Mouse (Mus musculus): Measurements from ENCODE around the gene Acads.
"Not testable (repeated sequence)": the region's sequence is repeated elsewhere in the genome, so short reads cannot be mapped to it uniquely, and the experiment has no call there.

Gene Acads

DNA sequence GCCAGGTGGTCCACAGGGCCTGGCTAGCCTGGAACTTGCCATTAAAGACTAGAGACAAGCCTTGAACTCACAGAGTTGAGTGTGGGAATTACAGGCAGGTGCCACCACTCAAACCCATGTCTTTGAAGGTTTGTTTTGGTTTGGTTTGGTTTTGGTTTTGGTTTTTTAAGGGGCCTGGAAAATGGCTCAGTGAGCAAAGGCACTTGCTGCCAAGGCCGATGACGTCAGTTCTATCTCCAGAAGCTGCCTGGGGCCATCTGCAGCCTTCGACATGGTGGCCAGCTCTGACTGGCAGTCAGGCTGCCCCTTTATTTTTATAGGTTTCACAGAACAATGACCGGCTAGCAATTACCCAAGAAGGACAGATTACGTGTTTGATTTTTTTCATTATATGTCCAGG is 1.8 kb upstream of the Acads start:
- no peak for DNase-seq

DNA sequence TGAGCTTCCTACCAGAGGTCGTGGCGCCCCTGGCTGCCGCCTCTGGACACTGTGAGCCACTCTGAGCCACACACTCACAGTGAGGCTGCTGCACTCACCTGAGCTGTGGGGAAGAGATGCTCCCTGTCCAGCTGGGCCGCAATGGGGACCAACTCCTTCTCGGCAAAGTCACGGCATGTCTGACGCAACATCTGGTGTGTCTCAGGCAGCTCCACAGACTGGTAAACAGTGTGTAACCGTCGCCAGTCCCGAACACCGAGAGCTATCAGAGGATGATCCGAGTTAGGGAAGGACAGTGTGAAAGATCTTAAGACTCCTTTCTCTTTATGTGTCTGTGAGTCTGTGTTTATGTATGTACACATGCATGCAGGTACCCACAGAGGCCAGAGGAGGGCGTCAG is 1.7 kb downstream of the Acads start:
- DNase-seq, result no peak

DNA sequence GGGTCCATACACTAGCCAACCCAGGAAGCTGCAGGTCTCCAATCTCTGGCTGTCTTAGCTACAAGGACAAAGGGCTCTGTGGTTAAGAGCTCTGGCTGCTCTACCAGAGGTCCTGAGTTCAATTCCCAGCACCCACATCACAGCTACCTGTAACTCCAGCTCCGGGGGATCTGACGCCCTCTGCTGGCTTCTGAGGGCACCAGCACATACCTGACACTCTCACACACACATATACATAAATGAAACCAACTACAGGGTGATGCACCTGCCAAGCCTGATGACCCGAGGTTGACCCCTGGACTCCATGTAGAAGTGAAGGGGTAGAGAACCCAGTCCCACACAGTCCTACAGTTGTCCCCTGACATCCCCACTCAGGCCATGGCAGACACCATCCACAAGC is 2.7 kb downstream of the Acads start:
- no peak for DNase-seq

DNA sequence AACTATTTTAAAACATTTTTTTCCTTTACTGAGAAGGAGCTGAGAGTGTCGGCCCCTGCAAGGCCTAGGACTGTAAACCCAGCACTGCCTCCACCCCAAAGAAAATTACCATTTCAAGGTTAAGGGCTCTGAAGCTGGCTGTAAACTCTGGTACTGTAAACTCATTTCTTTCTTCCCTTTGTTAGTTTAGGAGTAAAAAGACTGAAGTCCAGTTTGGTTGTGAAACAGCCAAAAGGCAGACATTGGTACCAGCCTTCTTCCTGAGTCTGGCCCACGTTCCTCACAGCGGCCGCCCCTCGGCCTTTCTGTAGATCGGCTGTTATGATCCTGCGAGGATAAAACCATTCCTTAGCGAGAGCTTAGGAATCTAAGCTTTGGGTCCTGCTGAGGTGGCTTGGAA is 4.6 kb downstream of the Acads start:
- no peak for DNase-seq

DNA sequence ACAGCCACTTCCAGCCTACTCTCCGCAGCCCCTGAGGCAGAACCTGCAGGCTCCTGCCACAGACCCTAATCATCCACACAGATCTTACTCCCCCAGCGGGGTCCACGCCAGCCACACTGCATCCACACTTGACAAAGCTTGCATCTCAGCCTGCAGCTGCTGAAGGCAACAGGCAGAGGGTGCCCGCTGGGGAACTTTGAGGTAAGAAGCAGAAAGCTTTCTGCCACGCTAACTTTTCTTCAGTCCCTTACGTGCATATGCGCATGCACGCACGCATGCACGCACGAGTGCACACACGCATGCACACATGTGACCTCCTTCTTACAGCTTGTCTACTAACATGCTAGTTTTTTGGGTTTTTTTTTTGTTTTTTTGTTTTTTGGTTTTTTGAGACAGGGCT is 5.9 kb downstream of the Acads start:
- no peak for DNase-seq

DNA sequence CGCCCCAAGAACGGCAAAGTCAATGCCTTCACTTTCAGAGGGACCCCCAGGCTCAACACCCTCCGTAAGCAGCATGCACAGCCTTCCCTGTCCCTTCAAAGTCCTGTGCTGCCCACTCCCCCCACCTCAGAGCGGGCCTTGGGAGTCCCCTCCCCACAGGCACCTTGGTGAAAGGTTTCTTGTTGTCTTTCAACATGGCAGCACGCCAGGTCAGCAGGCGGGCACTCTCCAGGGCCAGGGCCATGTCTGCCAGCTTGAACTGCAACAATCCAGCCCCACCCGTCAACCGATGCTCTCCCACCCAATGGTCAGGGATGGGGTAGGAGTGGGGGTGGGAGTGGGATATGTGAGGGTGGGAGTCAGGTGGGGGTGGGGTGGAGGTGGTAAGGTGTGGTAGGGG is 8.0 kb downstream of the Acads start:
- DNase-seq, result no peak

DNA sequence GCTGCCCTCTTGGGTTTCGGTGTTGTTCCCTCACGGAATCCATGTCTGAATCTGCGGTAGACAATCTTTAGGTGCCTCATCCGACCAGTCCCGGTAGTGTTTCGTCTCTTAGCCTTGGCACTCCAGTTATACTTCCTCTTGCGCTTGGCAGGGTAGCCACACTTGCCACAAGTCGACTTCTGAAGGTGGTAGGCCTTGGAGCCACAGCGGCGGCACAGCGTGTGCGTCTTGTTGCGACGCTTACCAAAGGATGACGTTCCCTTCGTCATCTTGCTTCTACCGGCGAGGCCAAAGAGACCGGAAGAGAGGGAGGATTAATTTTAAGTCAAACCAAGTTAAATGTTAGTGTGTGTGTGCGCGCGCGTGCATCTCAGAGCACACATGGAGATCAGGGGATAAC is 15.9 kb downstream of the Acads start:
- not testable (repeated sequence) for DNase-seq

DNA sequence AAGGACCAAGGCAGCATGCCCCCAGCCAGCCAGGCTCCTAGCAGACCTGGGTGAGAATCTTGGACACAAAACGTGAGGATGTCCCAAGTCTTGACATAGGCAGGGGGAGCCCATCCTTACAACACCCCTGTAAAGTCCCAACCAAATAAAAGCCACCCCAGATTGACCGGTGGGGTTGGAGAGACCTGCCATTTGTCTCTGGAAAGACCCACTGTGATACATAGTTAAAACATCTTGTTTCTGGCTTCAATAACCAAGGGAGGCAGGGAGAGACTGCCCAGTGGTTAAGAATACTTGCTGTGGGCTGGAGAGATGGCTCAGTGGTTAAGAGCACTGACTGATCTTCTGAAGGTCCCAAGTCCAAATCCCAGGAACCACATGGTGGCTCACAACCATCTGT is 16.9 kb downstream of the Acads start:
- no peak for DNase-seq

DNA sequence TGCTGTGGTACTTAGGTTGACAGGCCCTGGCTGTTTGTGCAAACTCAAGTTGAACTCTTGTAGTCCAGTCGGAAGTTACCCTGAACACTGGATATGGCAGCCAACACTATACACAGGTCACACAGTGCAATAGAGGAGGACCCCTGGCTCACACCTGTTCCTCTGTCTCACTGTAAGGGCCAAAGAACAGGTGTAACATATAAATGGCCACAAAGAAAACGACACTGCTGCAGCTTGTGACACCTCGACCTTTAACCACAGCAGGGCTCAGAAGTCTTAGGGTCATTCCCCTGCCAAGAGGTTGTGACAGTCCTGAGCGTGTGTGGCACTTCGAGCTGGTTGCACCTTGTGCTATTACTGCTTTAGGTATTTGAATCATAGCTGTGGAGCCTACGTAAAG is 18.7 kb downstream of the Acads start:
- no peak for DNase-seq

DNA sequence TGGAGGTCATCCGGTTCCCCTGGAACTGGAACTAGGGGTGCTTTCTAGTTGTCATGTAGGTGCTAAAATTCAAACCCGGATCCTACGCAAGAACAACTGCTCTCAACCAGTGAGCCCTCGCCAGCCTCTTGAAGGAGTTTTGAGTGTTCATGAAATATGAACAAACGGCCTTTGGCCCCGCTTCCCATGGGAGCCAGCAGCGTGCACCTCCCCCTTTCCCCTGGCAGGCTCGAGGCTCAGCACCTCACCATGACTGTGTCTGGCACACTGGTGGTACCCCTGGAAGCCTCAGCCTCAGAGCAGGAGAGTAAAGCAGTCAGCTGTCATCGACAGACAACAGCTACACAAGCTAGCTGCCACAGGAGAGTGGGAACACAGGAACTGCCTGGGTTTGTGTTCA is 19.2 kb downstream of the Acads start:
- DNase-seq, result no peak

DNA sequence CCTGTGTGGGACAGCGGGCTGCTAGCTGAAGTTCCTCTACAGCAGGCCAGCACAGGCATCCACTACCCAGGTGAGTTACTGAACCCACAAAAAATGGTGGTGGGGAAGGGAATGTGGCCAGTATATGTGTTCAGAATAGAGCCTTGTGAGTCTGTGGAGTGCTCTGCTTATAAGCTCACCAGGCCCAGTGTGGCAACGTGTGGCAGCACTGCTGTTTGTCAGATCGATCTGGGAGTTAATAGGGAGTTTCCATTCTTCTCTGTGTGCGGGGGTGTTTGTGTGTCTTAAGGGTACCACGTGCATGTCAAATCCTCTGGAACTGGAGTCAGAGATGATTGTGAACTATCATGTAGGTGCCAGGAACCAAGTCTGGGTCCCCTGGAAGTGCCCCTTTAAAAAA is 19.6 kb downstream of the Acads start:
- DNase-seq, result no peak

DNA sequence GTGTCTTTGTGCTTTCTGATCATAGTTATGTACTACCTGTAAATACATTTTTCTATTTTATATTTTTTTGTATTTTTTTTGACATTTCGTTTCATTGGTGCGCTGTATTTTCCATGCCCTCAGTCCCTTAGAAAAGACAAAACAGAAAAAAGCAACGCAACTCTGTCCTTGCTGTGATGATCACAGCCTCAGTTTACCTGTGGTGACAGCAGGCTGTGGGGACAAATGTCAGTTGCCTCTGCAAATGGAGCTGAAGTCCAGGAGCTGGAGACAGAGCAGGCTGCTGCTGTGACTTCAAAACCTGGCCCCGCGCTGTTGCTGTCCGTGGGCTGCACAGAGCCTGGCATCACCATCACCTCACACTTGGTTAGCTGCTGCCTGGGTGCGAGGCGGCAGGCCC is 21.0 kb downstream of the Acads start, which contains the start of gene Gm10401:
Gm10401 (minus strand) TSS at position 101 of the 400 bp plus-strand sequence.
- DNase-seq, result no peak

DNA sequence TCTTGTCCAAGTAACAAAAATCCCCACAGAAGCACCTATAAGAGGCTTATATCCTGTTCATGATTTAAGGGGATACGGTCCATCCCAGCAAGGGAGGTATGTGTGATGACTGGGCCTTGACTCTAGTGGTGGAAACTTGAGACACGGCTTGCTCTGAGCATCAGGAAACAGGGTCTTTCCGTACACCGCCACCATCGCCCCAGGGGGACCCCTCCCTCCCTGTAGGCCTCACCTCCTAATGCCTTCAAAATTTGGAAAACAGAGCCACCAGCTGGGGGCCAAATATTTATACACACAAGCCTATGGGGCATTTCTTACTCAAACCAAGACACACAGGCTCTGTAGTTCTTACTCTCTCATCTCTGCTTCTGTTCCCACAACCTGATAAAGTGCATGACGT is 27.4 kb downstream of the Acads start:
- no peak for DNase-seq

DNA sequence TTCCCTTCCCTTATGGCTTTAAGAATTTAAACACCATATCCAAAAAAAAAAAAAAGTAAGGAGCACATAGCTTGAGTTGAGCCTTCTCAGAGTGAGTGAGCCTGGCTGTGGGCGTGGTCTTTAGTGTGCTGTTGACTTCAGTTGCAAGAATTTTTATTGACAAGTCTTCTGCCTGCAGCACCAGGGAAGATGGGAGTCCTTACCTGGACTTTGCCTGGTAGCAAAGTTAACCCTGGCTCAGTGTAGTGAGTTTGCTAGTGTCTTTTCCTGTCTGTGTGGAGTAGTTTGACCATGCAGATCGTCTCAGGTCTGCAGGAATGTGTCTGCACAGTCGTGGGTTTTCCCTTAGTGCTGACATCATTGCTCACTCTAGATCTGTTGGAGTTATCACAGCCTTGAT is 28.1 kb downstream of the Acads start:
- DNase-seq, result no peak

DNA sequence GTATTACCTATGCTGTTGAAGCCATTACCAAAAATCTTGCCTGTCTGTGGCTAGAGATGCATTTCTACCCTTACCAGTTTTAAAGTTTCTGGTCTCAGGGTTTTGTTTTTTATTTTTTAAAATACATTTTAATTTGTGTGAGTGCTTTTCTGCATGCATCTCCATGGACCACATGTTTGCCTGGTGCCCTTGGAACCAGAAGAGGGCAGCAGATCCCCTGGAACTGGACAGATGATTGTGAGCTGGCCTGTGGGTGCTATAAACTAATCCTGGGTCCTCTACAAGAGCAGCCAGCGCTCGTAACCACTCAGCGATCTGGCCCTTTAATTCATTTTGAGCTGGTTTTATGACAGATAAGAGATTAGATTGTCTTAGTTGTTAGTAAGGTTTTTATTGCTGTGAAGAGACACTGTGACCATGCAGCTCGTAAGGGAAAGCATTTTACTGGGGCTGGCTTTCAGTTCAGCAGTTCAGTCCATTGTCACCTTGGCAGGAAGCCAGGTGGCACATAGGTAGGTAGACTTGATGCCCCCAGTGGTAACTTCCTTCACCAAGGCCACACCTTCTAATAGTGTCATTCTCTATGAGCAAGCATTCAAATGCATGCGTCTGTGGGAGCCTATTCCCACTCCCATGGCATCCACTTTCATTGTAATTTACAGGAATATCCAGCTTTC is 29.4 kb downstream of the Acads start:
- no peak for DNase-seq

DNA sequence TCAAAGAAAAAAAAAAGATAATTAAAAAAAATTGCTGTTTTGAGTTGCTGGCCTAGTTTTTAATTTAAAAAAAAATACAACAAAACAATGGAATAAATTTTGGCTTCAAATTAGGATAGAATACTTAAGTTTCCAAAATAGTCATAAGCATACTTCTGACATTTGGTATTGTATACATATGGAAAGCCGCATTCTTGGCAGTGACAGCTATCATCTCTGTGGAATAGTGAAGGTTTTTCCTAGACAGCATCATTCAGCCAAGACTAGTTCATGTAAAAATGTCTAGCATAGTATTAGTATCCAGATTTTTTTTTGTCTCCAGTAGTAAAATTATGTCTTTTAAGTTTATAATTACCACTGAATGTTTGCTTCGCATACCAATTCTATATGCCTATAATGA is 33.5 kb downstream of the Acads start:
- DNase-seq, result no peak

DNA sequence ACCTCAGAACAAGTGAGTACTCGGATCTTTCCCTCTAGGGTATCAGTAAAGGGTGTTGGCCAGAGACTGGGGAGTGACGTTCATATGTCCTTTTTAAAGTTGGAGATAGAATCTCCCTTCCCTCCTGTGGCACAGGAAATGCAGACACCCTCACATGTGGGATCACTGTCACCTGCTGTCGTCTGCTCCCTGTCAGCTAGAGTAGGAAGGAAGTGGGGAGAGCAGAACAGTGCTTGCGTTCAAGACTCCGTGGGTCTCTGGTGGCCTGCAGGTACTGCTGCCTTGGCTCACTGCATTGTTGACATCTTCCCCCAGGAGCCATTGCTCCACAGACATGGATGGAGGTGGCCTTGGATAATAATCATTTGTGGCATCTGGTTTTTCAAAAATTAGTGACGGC is 35.7 kb downstream of the Acads start:
- no peak for DNase-seq

DNA sequence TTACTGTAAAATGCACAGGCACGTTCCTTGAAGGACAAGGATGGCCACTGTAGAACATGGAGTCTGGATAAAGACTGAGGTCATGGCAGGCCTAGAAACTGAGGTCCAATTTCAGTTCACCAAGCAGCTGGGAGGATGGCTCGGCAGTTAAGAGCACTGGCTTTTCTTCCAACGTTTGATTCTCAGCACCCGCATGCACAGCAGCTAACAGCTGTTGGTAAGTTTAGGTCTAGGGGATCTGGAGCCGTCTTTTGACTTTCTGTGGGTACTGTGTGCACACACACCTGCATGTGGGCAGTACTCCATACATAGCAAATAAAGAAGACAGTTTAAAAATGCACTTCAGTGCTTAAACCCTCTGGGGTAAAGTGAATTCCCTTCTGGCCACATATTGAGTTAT is 37.5 kb downstream of the Acads start:
- no peak for DNase-seq

DNA sequence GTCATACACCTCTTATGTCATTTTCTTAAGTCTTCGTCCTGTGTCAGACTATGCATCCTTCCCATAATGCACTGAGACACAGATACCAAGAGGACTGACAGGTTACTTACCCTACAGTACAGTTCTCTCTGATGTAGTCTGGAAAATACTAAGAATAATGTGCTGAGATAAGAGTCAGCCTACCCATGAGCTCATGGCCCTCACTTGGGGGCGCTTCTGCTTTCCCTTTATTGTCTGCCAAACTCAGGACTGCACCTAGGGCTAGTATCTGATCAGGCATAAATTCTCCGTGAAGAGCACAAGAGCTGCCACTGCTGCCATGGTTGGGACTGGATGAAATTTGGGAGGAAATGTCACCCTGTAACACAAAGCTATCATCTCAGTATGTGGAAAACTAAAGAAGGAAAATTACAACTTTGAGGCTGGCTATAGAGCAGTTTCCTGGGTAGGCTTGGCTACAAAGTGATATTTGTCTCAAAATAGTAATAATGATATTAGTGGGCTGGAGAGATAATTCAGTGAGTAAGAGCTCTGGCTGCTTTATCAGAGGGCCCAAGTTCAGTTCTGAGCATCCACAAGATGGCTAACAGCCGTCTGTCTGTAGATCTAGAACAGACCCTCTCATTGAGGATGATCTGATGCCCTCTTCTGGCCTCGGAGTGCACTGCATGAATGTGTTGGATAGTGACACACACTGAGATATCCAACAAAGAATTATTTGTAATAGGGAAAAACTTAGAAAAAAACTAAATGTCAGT is 42.8 kb downstream of the Acads start:
- peak; percentile 22 for DNase-seq

DNA sequence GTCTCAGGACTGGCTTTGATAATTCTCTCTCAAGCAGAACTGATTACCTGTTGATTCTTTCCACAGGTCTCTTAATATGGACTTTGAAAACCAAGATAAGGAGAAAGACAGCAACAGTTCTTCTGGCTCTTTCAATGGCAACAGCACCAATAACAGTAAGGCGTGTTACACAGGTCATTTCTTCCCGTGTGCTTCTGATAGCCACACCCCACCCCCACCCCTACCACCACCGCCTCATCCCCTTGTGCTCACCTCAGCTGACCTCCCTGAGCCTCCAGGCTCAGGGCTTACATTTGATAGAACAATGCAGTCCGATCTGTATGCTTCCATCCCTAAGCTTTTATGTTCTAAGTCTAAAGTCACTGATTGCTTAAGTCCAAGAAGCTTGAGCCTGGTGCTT is 44.4 kb downstream of the Acads start:
- no peak for DNase-seq

DNA sequence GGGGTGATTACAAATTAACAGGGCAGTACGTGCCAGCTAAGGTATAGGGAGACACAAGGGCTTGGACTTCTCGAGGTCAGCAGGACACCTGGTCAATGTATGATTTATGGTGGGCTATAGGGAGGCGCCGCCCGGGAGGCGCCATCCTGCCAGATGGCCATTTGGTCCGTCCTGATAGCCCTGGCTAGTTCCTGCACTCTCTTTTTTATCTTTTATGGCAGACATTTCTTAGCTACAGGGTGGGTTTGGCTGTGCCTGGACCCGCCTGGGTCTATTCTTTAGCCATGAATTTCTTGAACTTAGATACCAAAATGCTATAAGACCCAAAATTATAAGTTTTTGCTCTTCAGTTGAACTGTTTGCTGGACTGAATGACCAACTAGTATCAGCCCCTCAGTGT is 45.8 kb downstream of the Acads start:
- DNase-seq, result not testable (repeated sequence)

DNA sequence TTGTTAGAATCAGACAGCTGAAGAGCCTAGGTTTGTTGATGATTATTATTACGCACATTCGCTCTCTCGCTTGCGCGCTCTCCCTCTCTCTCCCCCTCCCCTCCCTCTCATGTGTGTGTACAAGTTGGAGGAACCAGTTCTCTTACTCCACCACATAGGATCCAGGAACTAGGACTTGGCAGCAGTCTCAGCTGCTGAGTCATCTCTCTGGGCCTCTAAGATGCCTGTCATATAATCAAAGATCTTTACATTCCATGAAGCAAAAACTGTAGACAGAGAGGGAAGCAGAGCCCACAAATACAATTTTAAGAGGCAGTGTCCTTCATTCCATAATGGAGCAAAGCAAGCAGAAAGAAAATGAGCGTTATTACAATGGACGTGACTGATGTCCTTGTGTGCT is 47.0 kb downstream of the Acads start:
- peak; percentile 72 for DNase-seq

DNA sequence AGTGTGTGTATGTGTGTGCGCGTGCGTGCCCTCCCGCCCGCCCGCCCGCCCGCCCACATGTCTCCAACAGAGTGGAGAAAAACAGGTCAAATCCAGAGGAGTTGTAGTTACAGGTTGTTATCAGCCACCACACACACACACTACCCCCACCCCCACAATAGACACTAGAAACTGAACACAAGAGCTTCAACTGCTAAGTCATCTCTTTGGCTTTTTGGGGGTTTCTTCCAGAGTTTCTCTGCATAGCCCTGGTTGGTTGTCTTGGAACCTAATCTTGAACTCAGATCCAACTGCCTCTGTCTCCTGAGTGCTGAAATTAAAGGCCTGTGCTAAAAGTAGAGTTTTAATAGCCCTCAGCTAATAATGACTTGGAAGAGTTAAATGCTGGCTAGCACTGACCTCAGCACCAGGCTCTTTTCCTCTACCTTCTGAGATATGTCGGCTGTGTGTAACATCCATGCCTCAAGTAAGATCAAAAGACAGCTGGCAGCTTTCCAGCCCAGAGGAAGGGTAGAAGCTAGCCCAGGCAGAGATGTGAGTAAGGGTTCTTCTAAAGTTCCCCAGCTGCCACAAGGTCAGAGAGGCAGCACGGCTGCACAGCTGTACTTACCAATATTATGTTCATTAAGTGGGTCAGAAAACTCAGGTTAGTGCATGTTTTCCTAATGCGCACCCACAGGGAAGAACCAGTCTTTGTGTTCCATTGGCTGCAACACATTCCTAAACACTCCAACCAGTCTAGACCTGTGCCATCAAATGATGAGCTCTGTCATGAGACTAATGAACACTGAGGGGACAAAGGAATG is 47.8 kb downstream of the Acads start:
- DNase-seq, result no peak

DNA sequence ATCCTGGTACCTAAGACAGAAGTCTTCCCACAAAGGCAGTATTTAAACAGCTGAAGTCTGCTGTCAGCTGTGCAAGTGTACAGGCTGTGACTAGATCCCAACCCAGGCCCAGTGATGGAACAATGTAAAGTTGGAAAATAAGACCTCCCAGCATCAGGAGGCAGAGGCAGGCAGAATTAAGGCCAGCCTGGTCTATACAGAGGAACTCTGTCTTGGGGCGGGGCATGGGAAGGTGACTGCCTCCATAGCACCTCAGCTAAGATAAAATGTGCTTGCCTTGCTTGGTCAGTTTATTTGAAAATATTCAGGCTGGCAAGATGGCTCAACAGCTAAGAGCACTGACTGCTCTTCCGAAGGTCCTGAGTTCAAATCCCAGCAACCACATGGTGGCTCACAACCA is 48.7 kb downstream of the Acads start:
- no peak for DNase-seq
